16 mouse cellular contexts compared by ENCODE assay signal in the genomic region with DNA sequence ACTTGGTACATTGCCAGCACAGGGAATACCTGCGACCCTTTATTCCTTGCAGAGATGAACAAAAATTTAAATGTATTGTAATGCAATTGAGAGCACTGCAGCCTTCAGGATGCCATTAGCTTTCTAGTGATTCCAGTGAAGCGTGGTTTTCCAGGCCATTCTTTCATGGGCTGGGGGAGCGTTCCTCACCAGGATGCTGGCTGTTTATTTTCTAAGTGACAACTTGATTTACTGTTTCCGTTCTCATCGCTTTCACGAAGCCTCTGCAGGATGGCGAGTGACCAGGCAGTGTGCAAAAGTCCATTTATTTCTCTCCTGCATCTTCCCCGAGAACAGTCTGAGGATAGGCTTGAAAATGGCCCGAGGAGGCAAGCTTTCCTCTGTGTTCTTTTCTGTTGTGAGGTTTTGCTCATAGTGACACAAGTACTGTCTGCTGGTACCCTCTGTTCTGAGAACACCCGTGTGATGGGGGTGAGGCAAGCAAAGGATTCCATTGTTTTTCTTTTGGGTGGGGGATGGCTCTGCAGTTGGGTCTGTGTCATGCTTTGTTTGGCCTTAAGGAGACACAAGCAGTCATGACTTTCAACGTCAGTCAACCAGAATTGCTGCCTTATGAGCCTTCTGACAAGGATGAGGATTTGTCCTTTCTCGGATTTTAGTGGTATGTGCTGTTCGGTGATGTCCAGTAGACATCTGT.
DNase-seq lines count a peak whose midpoint lies in the region; ATAC-seq and TF ChIP-seq lines count a peak whose summit lies in the region.
"Had no signal": no experiment of that assay in that cellular context is flagged by ENCODE, and none has a peak within 500 bp of the region (broad histone marks: within the 10 kb centered on the region; RNA-seq: fewer than 3 reads in every experiment).

No protein-coding gene starts in this region.

- peak; percentile 72 for ATAC-seq in lung, embryonic 16.5 days (ENCODE audit: low read depth)
- ATAC-seq in forebrain, embryonic 15.5 days (replicated peaks) = no peak; the same call in 1 of the 2 replicates
- ATAC-seq in kidney, postnatal 0 days (replicated peaks; ENCODE audit: low FRiP score, low read depth) = peak; percentile 80
- ATAC-seq in neural tube, embryonic 14.5 days (ENCODE audit: low read depth) = peak; percentile 38; the same call in 1 of the 2 replicates
- ATAC-seq: Patski had no signal

- 31% methylated on average over 13 of the region's 13 CpGs for WGBS in lung, embryonic 16.5 days
- WGBS in forebrain, embryonic 15.5 days = 57% methylated on average over 13 of the region's 13 CpGs
- WGBS in kidney, postnatal 0 days = 23% methylated on average over 13 of the region's 13 CpGs
- 16% methylated on average over 13 of the region's 13 CpGs for WGBS in neural tube, embryonic 14.5 days

- no peak for TF ChIP-seq CTCF in kidney, postnatal 0 days (IDR thresholded peaks at IDR 0.05; ENCODE audit: low read depth)

- H3K4me3 ChIP-seq in lung, embryonic 16.5 days (ENCODE audit: low read length) = no peak overlapping the region
- no peak overlapping the region for H3K4me3 ChIP-seq in forebrain, embryonic 15.5 days
- no peak overlapping the region for H3K4me3 ChIP-seq in kidney, postnatal 0 days (replicated peaks; ENCODE audit: low read depth, low read length)
- H3K4me3 ChIP-seq in neural tube, embryonic 14.5 days (ENCODE audit: low read depth, low read length) = no peak overlapping the region
- H3K4me3 ChIP-seq: embryonic facial prominence, embryonic 13.5 days; gastrocnemius, adult 2 months; limb, embryonic 12.5 days had no signal

- H3K27me3 ChIP-seq in lung, embryonic 16.5 days (ENCODE audit: control insufficient read depth, insufficient read depth, low read depth, low read length) = no peaks in the 10 kb centered on the region
- no peaks in the 10 kb centered on the region for H3K27me3 ChIP-seq in forebrain, embryonic 15.5 days
- no peaks in the 10 kb centered on the region for H3K27me3 ChIP-seq in kidney, postnatal 0 days (ENCODE audit: insufficient read depth, low read length)
- no peaks in the 10 kb centered on the region for H3K27me3 ChIP-seq in neural tube, embryonic 14.5 days (ENCODE audit: control insufficient read depth, insufficient read depth, low read length)
- H3K27me3 ChIP-seq: embryonic facial prominence, embryonic 13.5 days; limb, embryonic 12.5 days; Patski had no signal

- no peak for DNase-seq in lung, adult 18-20 months
- peak; percentile 80 for DNase-seq in kidney, postnatal 0 days (ENCODE audit: low spot score)
- no peak for DNase-seq in yolk sac, embryonic 10.5 days (ENCODE audit: low spot score)
- no peak for DNase-seq in heart, postnatal 4 days
- no peak for DNase-seq in cerebellum, postnatal 25 days
- DNase-seq: adrenal gland, postnatal 10 days; cerebellum, adult 18-20 months; gastrocnemius, adult 2 months; right cerebral cortex, postnatal 25 days had no signal

- H3K9ac ChIP-seq in lung, embryonic 16.5 days (ENCODE audit: low read length) = no peak overlapping the region
- no peak overlapping the region for H3K9ac ChIP-seq in forebrain, embryonic 15.5 days (replicated peaks)
- no peak overlapping the region for H3K9ac ChIP-seq in kidney, postnatal 0 days (ENCODE audit: low read depth, low read length)
- no peak overlapping the region for H3K9ac ChIP-seq in neural tube, embryonic 14.5 days (replicated peaks; ENCODE audit: low read depth, low read length)
- H3K9ac ChIP-seq: embryonic facial prominence, embryonic 13.5 days; limb, embryonic 12.5 days had no signal

- H3K4me2 ChIP-seq in lung, embryonic 16.5 days (ENCODE audit: low read depth, low read length) = no peak overlapping the region
- H3K4me2 ChIP-seq in forebrain, embryonic 15.5 days (replicated peaks) = no peak overlapping the region
- H3K4me2 ChIP-seq in kidney, postnatal 0 days (ENCODE audit: low read length) = no peak overlapping the region
- H3K4me2 ChIP-seq in neural tube, embryonic 14.5 days (ENCODE audit: low read depth, low read length) = no peak overlapping the region
- H3K4me2 ChIP-seq: embryonic facial prominence, embryonic 13.5 days; limb, embryonic 12.5 days had no signal

- H3K4me1 ChIP-seq in lung, embryonic 16.5 days (replicated peaks; ENCODE audit: control insufficient read depth, insufficient read depth, low read length) = peaks cover 3% of the 10 kb centered on the region; the same call in 1 of the 2 replicates
- H3K4me1 ChIP-seq in forebrain, embryonic 15.5 days = peaks cover 10% of the 10 kb centered on the region
- H3K4me1 ChIP-seq in kidney, postnatal 0 days (replicated peaks; ENCODE audit: insufficient read depth, low read length) = no peaks in the 10 kb centered on the region
- H3K4me1 ChIP-seq in neural tube, embryonic 14.5 days (ENCODE audit: control insufficient read depth, insufficient read depth, low read length) = peaks cover 8% of the 10 kb centered on the region
- H3K4me1 ChIP-seq: embryonic facial prominence, embryonic 13.5 days; limb, embryonic 12.5 days had no signal

- H3K27ac ChIP-seq in lung, embryonic 16.5 days (ENCODE audit: low read length) = no peak overlapping the region
- H3K27ac ChIP-seq in forebrain, embryonic 15.5 days (replicated peaks) = peak overlapping the region; percentile 24; the same call in 1 of the 2 replicates
- H3K27ac ChIP-seq in kidney, postnatal 0 days = no peak overlapping the region
- peak overlapping the region; percentile 65 for H3K27ac ChIP-seq in neural tube, embryonic 14.5 days (ENCODE audit: low read depth, low read length)
- H3K27ac ChIP-seq: embryonic facial prominence, embryonic 13.5 days; gastrocnemius, adult 2 months; limb, embryonic 12.5 days; stomach, postnatal 0 days had no signal

- no peaks in the 10 kb centered on the region for H3K36me3 ChIP-seq in lung, embryonic 16.5 days (ENCODE audit: control insufficient read depth, insufficient read depth, low read length)
- H3K36me3 ChIP-seq in forebrain, embryonic 15.5 days = no peaks in the 10 kb centered on the region
- no peaks in the 10 kb centered on the region for H3K36me3 ChIP-seq in kidney, postnatal 0 days (ENCODE audit: insufficient read depth, low read length)
- H3K36me3 ChIP-seq in neural tube, embryonic 14.5 days (ENCODE audit: control insufficient read depth, insufficient read depth, low read length) = no peaks in the 10 kb centered on the region
- H3K36me3 ChIP-seq: embryonic facial prominence, embryonic 13.5 days; limb, embryonic 12.5 days had no signal

- no peaks in the 10 kb centered on the region for H3K9me3 ChIP-seq in lung, embryonic 16.5 days (ENCODE audit: control insufficient read depth, low read length)
- no peaks in the 10 kb centered on the region for H3K9me3 ChIP-seq in forebrain, embryonic 15.5 days
- H3K9me3 ChIP-seq in kidney, postnatal 0 days (replicated peaks; ENCODE audit: low read length) = no peaks in the 10 kb centered on the region
- no peaks in the 10 kb centered on the region for H3K9me3 ChIP-seq in neural tube, embryonic 14.5 days (ENCODE audit: control insufficient read depth, low read length)
- H3K9me3 ChIP-seq: embryonic facial prominence, embryonic 13.5 days; limb, embryonic 12.5 days had no signal

Comparison
In these comparisons a context has a peak if more than half of its experiments do, and no peak if none do; other contexts are left out.
1. H3K27ac ChIP-seq: peak in forebrain, embryonic 15.5 days (single experiment) and neural tube, embryonic 14.5 days (single experiment); none in lung, embryonic 16.5 days (single experiment) and kidney, postnatal 0 days (single experiment).